Mouse (Mus musculus): Measurements from ENCODE around the gene Anks3.

The Anks3 gene

GRCm38 (mm10) chr16:4896249-4897027 lies 67.6 kb downstream of the Anks3 start:
- DNase-seq (ENCODE audit: low spot score) = no peak

GRCm38 (mm10) chr16:4894201-4894908 lies 69.7 kb downstream of the Anks3 start:
- no peak for DNase-seq (ENCODE audit: low spot score)

- DNase-seq (ENCODE audit: low spot score) = no peak
Measured at GRCm38 (mm10) chr16:4892171-4892570, 71.8 kb downstream of the Anks3 start.
